Mouse (Mus musculus) small intestine, adult 2 months (tissue): ENCODE data around the gene Dguok.

Experiments
- CTCF ChIP-seq: fragments of 200-500 bp; IDR thresholded peaks from 2 replicates; pipeline ENCODE4 v1.5.1; 2012; ENCODE audit warnings: low read depth, mild to moderate bottlenecking, control low read depth, inconsistent platforms, low read length, moderate library complexity, mixed read lengths; ENCODE audit not compliant: insufficient replicate concordance, insufficient read length; ENCODE audit errors: extremely low read depth
- POLR2A ChIP-seq: fragments of 200-500 bp; IDR thresholded peaks from 2 replicates; pipeline ENCODE4 v1.6.1; 2012; ENCODE audit warnings: low read depth, mild to moderate bottlenecking, control low read depth, inconsistent platforms, low read length, moderate library complexity

DNA sequence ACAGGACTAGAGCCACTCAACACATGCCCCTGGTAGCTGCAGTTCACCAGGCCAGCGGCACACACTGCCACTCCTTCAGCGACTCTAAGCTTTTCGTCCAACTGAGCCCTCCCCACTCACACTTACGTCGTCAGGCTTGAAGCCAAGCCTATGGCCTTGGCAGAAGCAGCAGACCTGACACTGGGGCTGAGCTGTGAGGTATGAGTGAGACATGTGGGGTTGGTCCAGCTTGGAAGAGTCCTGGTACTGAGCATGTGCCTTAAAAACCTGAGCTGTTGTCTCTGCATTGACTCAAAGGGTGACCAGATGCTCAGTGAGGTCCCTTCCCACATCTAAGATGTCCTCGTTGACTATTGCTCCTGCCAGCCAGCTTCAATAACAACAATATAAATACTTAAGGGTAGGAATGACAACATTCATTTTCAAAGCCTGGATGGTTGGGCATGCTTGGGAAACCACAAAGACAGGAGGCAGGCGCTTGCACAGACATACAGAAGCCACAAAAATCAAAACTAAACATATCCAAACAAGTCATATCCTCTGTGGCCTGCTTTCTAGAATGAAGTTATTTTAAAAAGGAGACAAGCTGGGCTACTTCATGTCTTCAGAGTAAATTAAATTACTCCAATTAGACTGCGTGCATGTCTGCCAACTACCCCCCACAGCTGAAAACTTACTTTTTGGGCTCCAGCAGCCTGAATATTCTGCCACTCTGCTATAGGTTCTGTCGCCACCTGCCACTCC, 10.6 kb downstream of the Dguok start:
- TF ChIP-seq CTCF (no peak), POLR2A (no peak)
